Comparison of ENCODE assay signal across 18 mouse cellular contexts in the genomic region with DNA sequence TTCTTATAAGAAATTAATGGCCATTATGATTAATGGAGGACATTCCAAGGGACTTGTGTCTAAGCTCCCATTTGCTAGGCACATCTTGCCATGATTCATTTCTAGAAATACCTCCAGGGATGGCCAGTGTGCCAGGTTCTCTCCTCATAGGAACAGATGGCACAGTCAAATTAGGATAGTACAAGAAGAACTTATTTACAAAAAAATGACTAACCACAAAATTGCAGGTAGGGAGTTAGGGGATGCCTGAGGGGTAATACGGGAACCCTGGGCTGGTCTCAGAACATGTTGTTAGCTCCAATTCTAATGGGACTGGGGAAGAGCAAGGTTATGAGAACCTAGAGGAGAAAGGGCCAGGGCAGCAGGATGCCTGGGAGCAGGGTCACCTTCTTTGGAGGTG.
DNase-seq lines count a peak whose midpoint lies in the region; ATAC-seq lines count a peak whose summit lies in the region.
"Had no signal": no experiment of that assay in that cellular context is flagged by ENCODE, and none has a peak within 500 bp of the region (broad histone marks: within the 10 kb centered on the region; RNA-seq: fewer than 3 reads in every experiment).

No protein-coding gene starts in this region.

- DNase-seq in frontal cortex, postnatal 25 days (ENCODE audit: low spot score in 2 of 2): no peak
- peak; percentile 86 for DNase-seq in brain, adult 2 months (ENCODE audit: low read depth, low spot score)
- peak; percentile 42 for DNase-seq in cerebellum, adult 8-10 months
- peak; percentile 51 to 61 for DNase-seq in cerebellum, postnatal 36 days
- no peak for DNase-seq in kidney, postnatal 25 days
- DNase-seq in embryo, embryonic 9.5 days (ENCODE audit: extremely low spot score): no peak
- DNase-seq: adrenal gland, postnatal 14 days; gastrocnemius, postnatal 36 days; heart, adult 2 months; kidney, postnatal 36 days; layer of hippocampus, postnatal 36 days; lung, adult 2 months; lung, postnatal 14 days; thymus, postnatal 36 days had no signal

- peak; percentile 78 for ATAC-seq in frontal cortex, adult (ENCODE audit: low TSS enrichment)
- ATAC-seq: forebrain, embryonic 16.5 days; intestine, postnatal 0 days; liver, embryonic 12.5 days had no signal

Comparison
In these comparisons a context has a peak if more than half of its experiments do, and no peak if none do; other contexts are left out.
1. DNase-seq: peak in brain, adult 2 months (single experiment), cerebellum, adult 8-10 months (single experiment) and cerebellum, postnatal 36 days (2 of 2); none in frontal cortex, postnatal 25 days (0 of 2), kidney, postnatal 25 days (0 of 2) and embryo, embryonic 9.5 days (single experiment).